12 mouse cellular contexts compared by ENCODE assay signal in genomic region chr13:56471951-56472350, GRCm38 (mm10). TPM values are rescaled to one million over a fixed set of nuclear protein-coding genes. Genes with fewer than 3 reads are reported as not detected.
DNase-seq lines count a peak whose midpoint lies in the region; ATAC-seq lines count a peak whose summit lies in the region.
"Had no signal": no experiment of that assay in that cellular context is flagged by ENCODE, and none has a peak within 500 bp of the region (broad histone marks: within the 10 kb centered on the region; RNA-seq: fewer than 3 reads in every experiment).

No protein-coding gene starts in this region.

- 57% methylated on average over 9 of the region's 9 CpGs for WGBS in stomach, embryonic 16.5 days

- H3K36me3 ChIP-seq in stomach, embryonic 16.5 days (ENCODE audit: control insufficient read depth, insufficient read depth, low read length), result no peaks in the 10 kb centered on the region
- H3K36me3 ChIP-seq: hindbrain, embryonic 15.5 days; stomach, embryonic 15.5 days had no signal

- H3K4me1 ChIP-seq in stomach, embryonic 16.5 days (ENCODE audit: control insufficient read depth, insufficient read depth, low read length), result no peaks in the 10 kb centered on the region
- H3K4me1 ChIP-seq: stomach, embryonic 15.5 days had no signal

- peak; percentile 38 to 53 for DNase-seq in cerebellum, postnatal 14 days
- DNase-seq in cerebellum, adult 11 months, result no peak
- peak; percentile 44 to 57 for DNase-seq in right cerebral cortex, postnatal 10 days (ENCODE audit: low spot score in 2 of 2)
- DNase-seq in right cerebral cortex, postnatal 25 days, result no peak
- DNase-seq in kidney, postnatal 36 days, result peak; percentile 70 to 71
- DNase-seq in thymus, postnatal 4 days, result no peak
- no peak for DNase-seq in layer of hippocampus, postnatal 10 days (ENCODE audit: low spot score in 2 of 2)

- no peaks in the 10 kb centered on the region for H3K27me3 ChIP-seq in stomach, embryonic 16.5 days (ENCODE audit: control insufficient read depth, insufficient read depth, low read length)
- H3K27me3 ChIP-seq: hindbrain, embryonic 15.5 days; stomach, embryonic 15.5 days had no signal

- no peak overlapping the region for H3K4me3 ChIP-seq in stomach, embryonic 16.5 days (replicated peaks; ENCODE audit: low read length)
- H3K4me3 ChIP-seq: hindbrain, embryonic 15.5 days; stomach, embryonic 15.5 days had no signal

- no peaks in the 10 kb centered on the region for H3K9me3 ChIP-seq in stomach, embryonic 16.5 days (replicated peaks; ENCODE audit: control insufficient read depth, low read length)
- H3K9me3 ChIP-seq: hindbrain, embryonic 15.5 days; stomach, embryonic 15.5 days had no signal

- no peak overlapping the region for H3K4me2 ChIP-seq in stomach, embryonic 16.5 days (ENCODE audit: low read depth, low read length)
- H3K4me2 ChIP-seq: hindbrain, embryonic 15.5 days; stomach, embryonic 15.5 days had no signal

- ATAC-seq in stomach, embryonic 16.5 days (ENCODE audit: insufficient read depth, low FRiP score), result no peak

- peak overlapping the region; percentile 50; the same call in 1 of the 2 replicates for H3K27ac ChIP-seq in stomach, embryonic 16.5 days (ENCODE audit: low read length)
- H3K27ac ChIP-seq: hindbrain, embryonic 15.5 days; stomach, embryonic 15.5 days had no signal

- H3K9ac ChIP-seq in stomach, embryonic 16.5 days (ENCODE audit: low read length), result no peak overlapping the region
- H3K9ac ChIP-seq: hindbrain, embryonic 15.5 days; stomach, embryonic 15.5 days had no signal

RNA-seq across cellular contexts. Expression of gene Il9, which starts 10.1 kb away (rescaled TPM):
- polyA plus RNA-seq in stomach, embryonic 16.5 days (2015; fragmentation: Nextera tagmentation; extraction: Ambion mirVana), result not detected in 2 replicates
- not detected for total RNA-seq in layer of hippocampus, postnatal 10 days (2021)
- total RNA-seq: neutrophil, adult 5-6 weeks had no signal
- polyA plus RNA-seq: hindbrain, embryonic 15.5 days; liver, embryonic 16.5 days; stomach, embryonic 15.5 days had no signal

RNA-seq across cellular contexts. Expression of gene Slc25a48, which starts 33.8 kb away (rescaled TPM):
- polyA plus RNA-seq in stomach, embryonic 16.5 days (2015; fragmentation: Nextera tagmentation; extraction: Ambion mirVana), result 0.11 and 0.14 TPM in 2 replicates
- not detected for total RNA-seq in layer of hippocampus, postnatal 10 days (2021)
- polyA plus RNA-seq: hindbrain, embryonic 15.5 days had no signal

RNA-seq across cellular contexts. Expression of gene Gm3045, which starts 45.6 kb away (rescaled TPM):
- not detected in 2 replicates for polyA plus RNA-seq in stomach, embryonic 16.5 days (2015; fragmentation: Nextera tagmentation; extraction: Ambion mirVana)
- not detected for total RNA-seq in layer of hippocampus, postnatal 10 days (2021)
- total RNA-seq: neutrophil, adult 5-6 weeks had no signal
- polyA plus RNA-seq: hindbrain, embryonic 15.5 days; liver, embryonic 16.5 days; stomach, embryonic 15.5 days had no signal

RNA-seq across cellular contexts. Expression of gene Fbxl21, which starts 50.3 kb away (rescaled TPM):
- 1.6 and 1.9 TPM in 2 replicates for polyA plus RNA-seq in stomach, embryonic 16.5 days (2015; fragmentation: Nextera tagmentation; extraction: Ambion mirVana)
- total RNA-seq in layer of hippocampus, postnatal 10 days (2021), result 1 to 10 TPM; 3.6 to 5.5 TPM

Comparison
In these comparisons a context has a peak if more than half of its experiments do, and no peak if none do; other contexts are left out.
1. DNase-seq: peak in cerebellum, postnatal 14 days (2 of 2), right cerebral cortex, postnatal 10 days (2 of 2) and kidney, postnatal 36 days (2 of 2); none in cerebellum, adult 11 months (single experiment), right cerebral cortex, postnatal 25 days (single experiment), thymus, postnatal 4 days (single experiment) and layer of hippocampus, postnatal 10 days (0 of 2).